Mouse (Mus musculus) small intestine, adult 2 months (tissue): Measurements from ENCODE around the gene Dhx33.

Experiments
- CTCF ChIP-seq: fragments of 200-500 bp; IDR thresholded peaks from 2 replicates; pipeline ENCODE4 v1.5.1; 2012; ENCODE audit warnings: low read depth, mild to moderate bottlenecking, control low read depth, inconsistent platforms, low read length, moderate library complexity, mixed read lengths; ENCODE audit not compliant: insufficient replicate concordance, insufficient read length; ENCODE audit errors: extremely low read depth
- POLR2A ChIP-seq: fragments of 200-500 bp; IDR thresholded peaks from 2 replicates; pipeline ENCODE4 v1.6.1; 2012; ENCODE audit warnings: low read depth, mild to moderate bottlenecking, control low read depth, inconsistent platforms, low read length, moderate library complexity

- no peak for TF ChIP-seq POLR2A
- no peak for TF ChIP-seq CTCF
Measured at GRCm38 (mm10) chr11:70980232-70980631, 24.0 kb downstream of the Dhx33 start.
